Mouse (Mus musculus): ENCODE measurements around the gene Ccdc152.

- no peak for TF ChIP-seq CTCF (IDR thresholded peaks at IDR 0.05; ENCODE audit: control insufficient read depth, insufficient read depth, insufficient read length)
- no peak for TF ChIP-seq USF1 (IDR thresholded peaks at IDR 0.05; ENCODE audit: low read depth)
- no peak for TF ChIP-seq FOSL1 (IDR thresholded peaks at IDR 0.05; ENCODE audit: insufficient read depth, low read length, poor library complexity, severe bottlenecking)
- TF ChIP-seq CEBPB (IDR thresholded peaks at IDR 0.05; ENCODE audit: low read depth): no peak
- no peak for TF ChIP-seq MYOD1 (IDR thresholded peaks at IDR 0.05; ENCODE audit: control insufficient read depth, insufficient read length, low read depth)
- TF ChIP-seq MAX (IDR thresholded peaks at IDR 0.05): no peak
- no peak for TF ChIP-seq MYOG (IDR thresholded peaks at IDR 0.05; ENCODE audit: control insufficient read depth, extremely low read depth, insufficient read length)
These were observed 38.5 kb downstream of the Ccdc152 start for GRCm38 (mm10) chr15:3264828-3265227.
